Mouse (Mus musculus) ES-Bruce4 (cell line): ENCODE measurements around the gene Suds3.

Source experiments
- CTCF ChIP-seq: IDR thresholded peaks from one replicate; pipeline ENCODE4 v1.8.1; 2011; ENCODE audit warnings: low read depth, low read length
- EP300 ChIP-seq: IDR thresholded peaks from 2 replicates; pipeline ENCODE4 v1.6.1; 2011; ENCODE audit warnings: low read depth, low read length; ENCODE audit not compliant: insufficient read depth

DNA sequence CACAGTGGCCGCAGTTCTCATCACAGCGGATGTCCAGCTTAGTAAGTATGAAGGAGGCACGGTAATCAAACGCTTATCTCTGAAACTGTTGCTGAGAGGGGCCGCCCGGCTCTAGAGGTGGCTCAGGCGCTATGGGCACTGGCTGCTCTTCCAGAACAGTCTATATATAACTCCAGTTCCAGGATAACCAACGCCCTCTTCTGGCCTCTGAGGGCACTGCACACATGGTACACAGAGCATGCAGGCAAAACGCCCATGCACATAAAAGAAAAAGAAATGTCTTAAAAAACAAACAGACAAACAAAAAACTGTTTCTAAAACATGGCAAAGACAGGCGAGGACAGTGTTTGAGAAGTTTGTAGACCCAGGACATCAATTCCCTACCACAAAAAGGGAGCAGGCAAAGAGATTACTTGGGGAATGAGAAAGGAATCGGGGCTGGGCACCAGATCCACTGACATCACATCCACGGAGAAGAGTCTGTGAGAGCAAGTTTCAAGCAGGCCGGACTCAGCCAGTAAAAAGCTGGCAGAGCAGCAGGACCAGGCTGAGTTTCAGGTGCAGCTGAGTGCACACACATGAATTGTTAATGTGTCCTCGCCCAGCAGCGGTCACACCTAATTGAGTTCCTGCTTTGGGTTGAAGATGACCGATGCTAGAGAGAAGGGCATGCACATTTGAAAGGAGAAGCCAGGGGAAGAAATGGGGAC lies 4.7 kb downstream of the Suds3 start:
- TF ChIP-seq CTCF (peak; percentile 44), EP300 (no peak)
